Mouse (Mus musculus): ENCODE measurements around the gene F11r. TPM values are rescaled to one million over a fixed set of nuclear protein-coding genes. Genes with fewer than 3 reads are reported as not detected.
A peak's percentile ranks its signal among the peaks of the same experiment; 100 is the strongest.

F11r gene
- polyA plus RNA-seq, 2 experiments, result 19.2 to 35.4 TPM

- Histone ChIP-seq H3K36me3 (ENCODE audit: control insufficient read depth, insufficient read depth, low read length) (peaks cover 25% of the 10 kb centered on the region), H3K9ac (ENCODE audit: low read depth, low read length, severe bottlenecking) (peak overlapping the region; percentile 95), H3K27me3 (ENCODE audit: control insufficient read depth, insufficient read depth, low read length) (no peaks in the 10 kb centered on the region), H3K4me2 (replicated peaks; ENCODE audit: low read depth, low read length, severe bottlenecking) (peak overlapping the region; percentile 60), H3K27ac (replicated peaks; ENCODE audit: low read depth, low read length) (peak overlapping the region; percentile 87; the same call in 1 of the 2 replicates), H3K4me3 (replicated peaks; ENCODE audit: low read length) (peak overlapping the region; percentile 76), H3K9me3 (ENCODE audit: control insufficient read depth, low read length) (no peaks in the 10 kb centered on the region), H3K4me1 (ENCODE audit: control insufficient read depth, insufficient read depth, low read length) (peaks cover 8% of the 10 kb centered on the region)
- peak; percentile 50 for DNase-seq (ENCODE audit: low spot score)
- ATAC-seq (ENCODE audit: low FRiP score, low read depth), result no peak
- no peak for TF ChIP-seq POLR2A (IDR thresholded peaks at IDR 0.05; ENCODE audit: borderline replicate concordance, extremely low read depth, insufficient read depth, insufficient read length)
- 38% methylated on average over 3 of the region's 3 CpGs for WGBS
Observed at GRCm38 (mm10) chr1:171412446-171412845, 24.9 kb upstream of the F11r start.

GRCm38 (mm10) chr1:171413608-171414007 is 23.7 kb upstream of the F11r start:
- peaks cover 36% of the 10 kb centered on the region for H3K36me3 ChIP-seq (ENCODE audit: control insufficient read depth, insufficient read depth, low read length)
- 82% methylated on average over 8 of the region's 8 CpGs for WGBS

GRCm38 (mm10) chr1:171418660-171419059 is 18.7 kb upstream of the F11r start, which contains the start of gene Tstd1:
Tstd1 (plus strand) TSS chr1:171418872.
- DNase-seq (ENCODE audit: low spot score) (no peak), ATAC-seq (ENCODE audit: low FRiP score, low read depth) (no peak)
- no peak within 1 kb of the TSS for H3K4me2 ChIP-seq (replicated peaks; ENCODE audit: low read depth, low read length, severe bottlenecking)
- no peak within 1 kb of the TSS for H3K27ac ChIP-seq (replicated peaks; ENCODE audit: low read depth, low read length)
- H3K27me3 ChIP-seq (ENCODE audit: control insufficient read depth, insufficient read depth, low read length), result no peaks in the 10 kb centered on the region
- H3K9me3 ChIP-seq (ENCODE audit: control insufficient read depth, low read length), result no peaks in the 10 kb centered on the region
- peaks cover 51% of the 10 kb centered on the region for H3K36me3 ChIP-seq (ENCODE audit: control insufficient read depth, insufficient read depth, low read length)
- H3K4me1 ChIP-seq (ENCODE audit: control insufficient read depth, insufficient read depth, low read length), result no peaks in the 10 kb centered on the region
- TF ChIP-seq POLR2A (IDR thresholded peaks at IDR 0.05; ENCODE audit: borderline replicate concordance, extremely low read depth, insufficient read depth, insufficient read length), result no peak
- WGBS, result 88% methylated on average over 5 of the region's 5 CpGs
- H3K9ac ChIP-seq (ENCODE audit: low read depth, low read length, severe bottlenecking), result no peak within 1 kb of the TSS
- H3K4me3 ChIP-seq (replicated peaks; ENCODE audit: low read length), result no peak within 1 kb of the TSS

More at GRCm38 (mm10) chr1:171413608-171414007, 23.7 kb upstream of the F11r start:
- no peak overlapping the region for H3K4me3 ChIP-seq (replicated peaks; ENCODE audit: low read length)
- H3K4me2 ChIP-seq (replicated peaks; ENCODE audit: low read depth, low read length, severe bottlenecking), result no peak overlapping the region
- peaks cover 8% of the 10 kb centered on the region for H3K4me1 ChIP-seq (ENCODE audit: control insufficient read depth, insufficient read depth, low read length)
- no peak overlapping the region for H3K27ac ChIP-seq (replicated peaks; ENCODE audit: low read depth, low read length)
- TF ChIP-seq POLR2A (IDR thresholded peaks at IDR 0.05; ENCODE audit: borderline replicate concordance, extremely low read depth, insufficient read depth, insufficient read length), result no peak
- no peaks in the 10 kb centered on the region for H3K27me3 ChIP-seq (ENCODE audit: control insufficient read depth, insufficient read depth, low read length)
- ATAC-seq (ENCODE audit: low FRiP score, low read depth) (no peak), DNase-seq (ENCODE audit: low spot score) (no peak)
- H3K9ac ChIP-seq (ENCODE audit: low read depth, low read length, severe bottlenecking), result no peak overlapping the region
- no peaks in the 10 kb centered on the region for H3K9me3 ChIP-seq (ENCODE audit: control insufficient read depth, low read length)

DNA sequence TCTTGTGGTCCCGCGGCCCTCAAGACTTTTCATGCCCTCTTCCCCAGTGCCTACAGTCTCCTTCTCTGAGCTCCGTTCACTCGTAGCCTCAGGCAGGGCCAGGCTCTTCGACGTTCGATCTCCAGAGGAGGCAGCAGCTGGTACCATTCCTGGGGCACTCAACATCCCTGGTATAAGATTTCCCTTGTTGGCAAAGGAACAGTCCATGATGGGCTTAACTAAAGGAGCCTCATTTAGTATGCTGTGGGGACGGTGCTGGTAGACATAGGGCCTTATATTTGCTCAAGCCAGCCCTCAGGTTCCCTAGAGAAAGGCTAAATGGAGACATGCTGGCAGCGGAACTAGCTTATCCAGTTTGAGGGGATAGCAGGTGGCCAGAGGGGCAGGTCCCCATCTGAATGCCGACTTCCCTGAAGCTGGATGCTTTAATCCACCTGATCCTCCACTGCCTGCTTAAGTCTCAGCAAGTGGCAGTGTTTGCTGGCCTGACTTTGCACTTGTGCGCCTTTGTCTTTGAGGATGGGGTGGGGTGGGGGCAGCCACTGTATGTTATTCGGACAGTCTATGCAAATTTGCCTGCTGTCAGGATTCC is 17.9 kb upstream of the F11r start:
- no peaks in the 10 kb centered on the region for H3K9me3 ChIP-seq (ENCODE audit: control insufficient read depth, low read length)
- H3K36me3 ChIP-seq (ENCODE audit: control insufficient read depth, insufficient read depth, low read length), result peaks cover 51% of the 10 kb centered on the region
- no peak for DNase-seq (ENCODE audit: low spot score)
- H3K4me2 ChIP-seq (replicated peaks; ENCODE audit: low read depth, low read length, severe bottlenecking), result no peak overlapping the region
- H3K9ac ChIP-seq (ENCODE audit: low read depth, low read length, severe bottlenecking), result no peak overlapping the region
- no peaks in the 10 kb centered on the region for H3K4me1 ChIP-seq (ENCODE audit: control insufficient read depth, insufficient read depth, low read length)
- H3K27me3 ChIP-seq (ENCODE audit: control insufficient read depth, insufficient read depth, low read length), result no peaks in the 10 kb centered on the region
- no peak overlapping the region for H3K27ac ChIP-seq (replicated peaks; ENCODE audit: low read depth, low read length)
- H3K4me3 ChIP-seq (replicated peaks; ENCODE audit: low read length), result no peak overlapping the region
- ATAC-seq (ENCODE audit: low FRiP score, low read depth), result no peak
- TF ChIP-seq POLR2A (IDR thresholded peaks at IDR 0.05; ENCODE audit: borderline replicate concordance, extremely low read depth, insufficient read depth, insufficient read length), result no peak
- WGBS, result 67% methylated on average over 12 of the region's 12 CpGs

- Histone ChIP-seq H3K4me1 (ENCODE audit: control insufficient read depth, insufficient read depth, low read length) (no peaks in the 10 kb centered on the region), H3K27ac (replicated peaks; ENCODE audit: low read depth, low read length) (no peak overlapping the region), H3K27me3 (ENCODE audit: control insufficient read depth, insufficient read depth, low read length) (no peaks in the 10 kb centered on the region), H3K9me3 (ENCODE audit: control insufficient read depth, low read length) (no peaks in the 10 kb centered on the region), H3K9ac (ENCODE audit: low read depth, low read length, severe bottlenecking) (no peak overlapping the region), H3K4me3 (replicated peaks; ENCODE audit: low read length) (no peak overlapping the region), H3K36me3 (ENCODE audit: control insufficient read depth, insufficient read depth, low read length) (peaks cover 51% of the 10 kb centered on the region), H3K4me2 (replicated peaks; ENCODE audit: low read depth, low read length, severe bottlenecking) (no peak overlapping the region)
- ATAC-seq (ENCODE audit: low FRiP score, low read depth) (no peak), DNase-seq (ENCODE audit: low spot score) (no peak)
- no peak for TF ChIP-seq POLR2A (IDR thresholded peaks at IDR 0.05; ENCODE audit: borderline replicate concordance, extremely low read depth, insufficient read depth, insufficient read length)
- WGBS, result 82% methylated on average over 5 of the region's 5 CpGs
Observed at GRCm38 (mm10) chr1:171419905-171420304, 17.4 kb upstream of the F11r start.
